Mouse (Mus musculus) heart, postnatal 10 days (tissue): ENCODE data around the gene Lrrc2. TPM values are rescaled to one million over a fixed set of nuclear protein-coding genes. Genes with fewer than 3 reads are reported as not detected.

Source experiments
- DNase-seq, 2 experiments: peaks; one replicate each; pipeline ENCODE4 v3.0.0; 2021
- intact Hi-C: fragments of 180-260 bp; cut with DNase I; formaldehyde crosslinking; loops from one replicate; pipeline ENCODE4 v1.15.1; 2025
- total RNA-seq, 2 experiments: library from RNA; stranded (reverse); gene quantifications; 2 replicates each; pipeline ENCODE4 v1.2.3; 2021

Lrrc2 gene
- total RNA-seq, 2 experiments from 2014 or later = 39.8 to 49.0 TPM

GRCm38 (mm10) chr9:110985541-110985940 is 34.2 kb downstream of the Lrrc2 start:
- no peak for DNase-seq

GRCm38 (mm10) chr9:110985951-110986350 is 34.6 kb downstream of the Lrrc2 start:
- intact Hi-C loops = no loop called here
- no peak for DNase-seq

More at GRCm38 (mm10) chr9:110985541-110985940, 34.2 kb downstream of the Lrrc2 start:
- intact Hi-C loops = no loop called here

- DNase-seq = no peak
- intact Hi-C loops = no loop called here
Measured at GRCm38 (mm10) chr9:110987331-110987730, 36.0 kb downstream of the Lrrc2 start.

- no peak for DNase-seq
- intact Hi-C loops = no loop called here
Measured at GRCm38 (mm10) chr9:110988078-110988477, 36.7 kb downstream of the Lrrc2 start.

- intact Hi-C loops = no loop called here
- DNase-seq = no peak
Measured at GRCm38 (mm10) chr9:110989141-110989540, 37.8 kb downstream of the Lrrc2 start.

GRCm38 (mm10) chr9:110989543-110989942 is 38.2 kb downstream of the Lrrc2 start:
- intact Hi-C loops = no loop called here

GRCm38 (mm10) chr9:110990204-110990603 is 38.9 kb downstream of the Lrrc2 start, which contains the start of gene Rtp3:
Rtp3 (minus strand) TSS chr9:110990583.
- intact Hi-C loops = no loop called here
- peak; percentile 38 to 50 for DNase-seq

More at GRCm38 (mm10) chr9:110989543-110989942, 38.2 kb downstream of the Lrrc2 start:
- no peak for DNase-seq

- intact Hi-C loops = no loop called here
- no peak for DNase-seq
Measured at GRCm38 (mm10) chr9:110993281-110993709, 42.0 kb downstream of the Lrrc2 start.

- peak; percentile 81 to 85 for DNase-seq
- intact Hi-C loops = loop anchor here (5.0 kb wide), 3 partner anchors 63 to 258 kb away; partner anchors contain the start of gene Ccrl2
Measured at GRCm38 (mm10) chr9:110994716-110995172, 43.4 kb downstream of the Lrrc2 start.

GRCm38 (mm10) chr9:110997245-110997644 is 45.9 kb downstream of the Lrrc2 start:
- DNase-seq = peak; percentile 86 to 90
- intact Hi-C loops = loop anchor here (1.0 to 5.0 kb wide), 5 partner anchors 60 to 294 kb away; partner anchors contain the start of gene Ccrl2

- intact Hi-C loops = loop anchor here (5.0 kb wide), 3 partner anchors 58 to 253 kb away; partner anchors contain the start of gene Ccrl2
- no peak for DNase-seq
Measured at GRCm38 (mm10) chr9:110999056-110999455, 47.7 kb downstream of the Lrrc2 start.

GRCm38 (mm10) chr9:110999856-111000255 is 48.5 kb downstream of the Lrrc2 start:
- intact Hi-C loops = loop anchor here (5.0 kb wide), 3 partner anchors 57 to 252 kb away; partner anchors contain the start of gene Ccrl2
- DNase-seq = peak; percentile 35 to 49

GRCm38 (mm10) chr9:111001621-111002020 is 50.3 kb downstream of the Lrrc2 start:
- intact Hi-C loops = no loop called here

GRCm38 (mm10) chr9:111003279-111003678 is 51.9 kb downstream of the Lrrc2 start:
- no peak for DNase-seq
- intact Hi-C loops = no loop called here

More at GRCm38 (mm10) chr9:111001621-111002020, 50.3 kb downstream of the Lrrc2 start:
- DNase-seq = no peak

GRCm38 (mm10) chr9:111006544-111006943 is 55.2 kb downstream of the Lrrc2 start:
- intact Hi-C loops = no loop called here
- no peak for DNase-seq

- intact Hi-C loops = no loop called here
- DNase-seq = no peak
Measured at GRCm38 (mm10) chr9:111009763-111010162, 58.4 kb downstream of the Lrrc2 start.

- intact Hi-C loops = no loop called here
- no peak for DNase-seq
Measured at GRCm38 (mm10) chr9:111011550-111011949, 60.2 kb downstream of the Lrrc2 start.

GRCm38 (mm10) chr9:111012041-111012440 is 60.7 kb downstream of the Lrrc2 start:
- intact Hi-C loops = no loop called here
- no peak for DNase-seq

- DNase-seq = no peak
- intact Hi-C loops = no loop called here
Measured at GRCm38 (mm10) chr9:111015658-111016057, 64.3 kb downstream of the Lrrc2 start.

GRCm38 (mm10) chr9:111019022-111019421 is 67.7 kb downstream of the Lrrc2 start, which contains the start of gene Ltf:
Ltf (plus strand) TSS chr9:111019271.
- intact Hi-C loops = no loop called here
- DNase-seq = no peak

- DNase-seq = no peak
- intact Hi-C loops = no loop called here
Measured at GRCm38 (mm10) chr9:111026791-111027190, 75.4 kb downstream of the Lrrc2 start.
